Comparison of ENCODE assay signal across 19 mouse cellular contexts in genomic region chr8:103985640-103986039, GRCm38 (mm10).
DNase-seq lines count a peak whose midpoint lies in the region; ATAC-seq and TF ChIP-seq lines count a peak whose summit lies in the region.
"Had no signal": no experiment of that assay in that cellular context is flagged by ENCODE, and none has a peak within 500 bp of the region (broad histone marks: within the 10 kb centered on the region; RNA-seq: fewer than 3 reads in every experiment).

No protein-coding gene starts in this region.

- no peak for ATAC-seq in forebrain, embryonic 11.5 days (replicated peaks; ENCODE audit: low FRiP score)
- ATAC-seq in forebrain, embryonic 12.5 days (ENCODE audit: low FRiP score), result no peak
- ATAC-seq in lung, embryonic 14.5 days (ENCODE audit: insufficient read depth), result no peak
- ATAC-seq in lung, postnatal 0 days, result no peak
- ATAC-seq: forebrain, embryonic 13.5 days; forebrain, postnatal 0 days had no signal

- 94% methylated on average over 2 of the region's 2 CpGs for WGBS in forebrain, embryonic 11.5 days
- WGBS in forebrain, embryonic 12.5 days, result 97% methylated on average over 2 of the region's 2 CpGs
- 85% methylated on average over 2 of the region's 2 CpGs for WGBS in lung, embryonic 14.5 days
- WGBS in lung, postnatal 0 days, result 83% methylated on average over 2 of the region's 2 CpGs

- peak; percentile 30 for TF ChIP-seq CTCF in layer of hippocampus, adult 2 months (conservative IDR thresholded peaks at IDR 0.05)
- no peak for TF ChIP-seq CTCF in lung, embryonic 14.5 days (IDR thresholded peaks at IDR 0.05; ENCODE audit: low read depth)
- TF ChIP-seq CTCF in lung, postnatal 0 days (IDR thresholded peaks at IDR 0.05), result no peak

- no peak overlapping the region for H3K4me2 ChIP-seq in forebrain, embryonic 11.5 days (ENCODE audit: low read depth, low read length, severe bottlenecking)
- H3K4me2 ChIP-seq in forebrain, embryonic 12.5 days, result no peak overlapping the region
- H3K4me2 ChIP-seq in lung, embryonic 14.5 days, result no peak overlapping the region
- no peak overlapping the region for H3K4me2 ChIP-seq in lung, postnatal 0 days (replicated peaks; ENCODE audit: low read depth, low read length)
- H3K4me2 ChIP-seq: embryonic facial prominence, embryonic 12.5 days; forebrain, embryonic 13.5 days; heart, embryonic 12.5 days; hindbrain, embryonic 15.5 days had no signal

- H3K4me1 ChIP-seq in forebrain, embryonic 11.5 days (replicated peaks; ENCODE audit: control insufficient read depth, insufficient read depth, low read length), result no peaks in the 10 kb centered on the region
- no peaks in the 10 kb centered on the region; the same call in 1 of the 2 replicates for H3K4me1 ChIP-seq in forebrain, embryonic 12.5 days
- H3K4me1 ChIP-seq in lung, embryonic 14.5 days (ENCODE audit: insufficient read depth), result no peaks in the 10 kb centered on the region
- H3K4me1 ChIP-seq in lung, postnatal 0 days (ENCODE audit: insufficient read depth, low read depth, low read length), result no peaks in the 10 kb centered on the region
- H3K4me1 ChIP-seq: embryonic facial prominence, embryonic 12.5 days; heart, embryonic 12.5 days; hindbrain, embryonic 15.5 days had no signal

- no peaks in the 10 kb centered on the region for H3K27me3 ChIP-seq in forebrain, embryonic 11.5 days (ENCODE audit: control insufficient read depth, insufficient read depth, low read length)
- H3K27me3 ChIP-seq in forebrain, embryonic 12.5 days, result no peaks in the 10 kb centered on the region
- H3K27me3 ChIP-seq in lung, embryonic 14.5 days (ENCODE audit: insufficient read depth, low read length), result no peaks in the 10 kb centered on the region
- H3K27me3 ChIP-seq in lung, postnatal 0 days (replicated peaks; ENCODE audit: insufficient read depth, low read length), result no peaks in the 10 kb centered on the region
- H3K27me3 ChIP-seq: embryonic facial prominence, embryonic 12.5 days; forebrain, embryonic 13.5 days; heart, embryonic 12.5 days; hindbrain, embryonic 15.5 days had no signal

- peak; percentile 27 for DNase-seq in forebrain, embryonic 11.5 days (ENCODE audit: low spot score)
- DNase-seq in layer of hippocampus, adult 2 months (ENCODE audit: low spot score in 2 of 2), result no peak
- no peak for DNase-seq in layer of hippocampus, adult 11-12 months (ENCODE audit: low spot score)
- peak; percentile 28 for DNase-seq in lung, embryonic 14.5 days
- no peak for DNase-seq in lung, postnatal 0 days (ENCODE audit: low spot score)
- no peak for DNase-seq in right cerebral cortex, adult 2 months (ENCODE audit: low spot score in 2 of 2)
- DNase-seq: adrenal gland, postnatal 10 days; cerebellum, adult 11-12 months; cerebellum, adult 9-10 months; cerebellum, postnatal 25 days; forebrain, postnatal 0 days; gastrocnemius, adult 2 months; gastrocnemius, postnatal 25 days; heart, postnatal 36 days had no signal

- no peak overlapping the region for H3K9ac ChIP-seq in forebrain, embryonic 11.5 days (ENCODE audit: low read length)
- H3K9ac ChIP-seq in forebrain, embryonic 12.5 days, result no peak overlapping the region
- no peak overlapping the region for H3K9ac ChIP-seq in lung, embryonic 14.5 days
- no peak overlapping the region for H3K9ac ChIP-seq in lung, postnatal 0 days (replicated peaks; ENCODE audit: low read depth)
- H3K9ac ChIP-seq: embryonic facial prominence, embryonic 12.5 days; forebrain, embryonic 13.5 days; forebrain, postnatal 0 days; heart, embryonic 12.5 days; hindbrain, embryonic 15.5 days had no signal

- no peaks in the 10 kb centered on the region for H3K36me3 ChIP-seq in forebrain, embryonic 11.5 days (ENCODE audit: control insufficient read depth, insufficient read depth, low read length)
- H3K36me3 ChIP-seq in forebrain, embryonic 12.5 days (replicated peaks), result no peaks in the 10 kb centered on the region
- H3K36me3 ChIP-seq in lung, embryonic 14.5 days (ENCODE audit: insufficient read depth), result no peaks in the 10 kb centered on the region
- H3K36me3 ChIP-seq in lung, postnatal 0 days (ENCODE audit: insufficient read depth, low read length), result no peaks in the 10 kb centered on the region
- H3K36me3 ChIP-seq: embryonic facial prominence, embryonic 12.5 days; heart, embryonic 12.5 days; hindbrain, embryonic 15.5 days had no signal

- no peak for TF ChIP-seq EP300 in lung, postnatal 0 days (IDR thresholded peaks at IDR 0.05)

- H3K27ac ChIP-seq in forebrain, embryonic 11.5 days (ENCODE audit: low read depth, low read length), result no peak overlapping the region
- H3K27ac ChIP-seq in forebrain, embryonic 12.5 days, result no peak overlapping the region
- no peak overlapping the region for H3K27ac ChIP-seq in layer of hippocampus, adult 2 months
- no peak overlapping the region for H3K27ac ChIP-seq in lung, embryonic 14.5 days (ENCODE audit: low read depth)
- H3K27ac ChIP-seq in lung, postnatal 0 days (ENCODE audit: low read length), result no peak overlapping the region
- H3K27ac ChIP-seq: embryonic facial prominence, embryonic 12.5 days; forebrain, embryonic 13.5 days; gastrocnemius, adult 2 months; hindbrain, embryonic 15.5 days had no signal

- no peak overlapping the region for H3K4me3 ChIP-seq in forebrain, embryonic 11.5 days (ENCODE audit: low read depth, low read length)
- H3K4me3 ChIP-seq in forebrain, embryonic 12.5 days (replicated peaks), result no peak overlapping the region
- H3K4me3 ChIP-seq in layer of hippocampus, adult 2 months, result no peak overlapping the region
- H3K4me3 ChIP-seq in lung, embryonic 14.5 days (ENCODE audit: low read depth, low read length), result no peak overlapping the region
- no peak overlapping the region for H3K4me3 ChIP-seq in lung, postnatal 0 days (ENCODE audit: low read depth, low read length)
- H3K4me3 ChIP-seq: embryonic facial prominence, embryonic 12.5 days; forebrain, embryonic 13.5 days; gastrocnemius, adult 2 months; heart, embryonic 12.5 days; hindbrain, embryonic 15.5 days had no signal

- H3K9me3 ChIP-seq in forebrain, embryonic 11.5 days (ENCODE audit: control insufficient read depth, low read length), result no peaks in the 10 kb centered on the region
- H3K9me3 ChIP-seq in forebrain, embryonic 12.5 days, result no peaks in the 10 kb centered on the region
- H3K9me3 ChIP-seq in lung, embryonic 14.5 days (ENCODE audit: low read depth, low read length), result no peaks in the 10 kb centered on the region
- no peaks in the 10 kb centered on the region for H3K9me3 ChIP-seq in lung, postnatal 0 days (ENCODE audit: low read length)
- H3K9me3 ChIP-seq: embryonic facial prominence, embryonic 12.5 days; forebrain, embryonic 13.5 days; hindbrain, embryonic 15.5 days had no signal

Comparison
In these comparisons a context has a peak if more than half of its experiments do, and no peak if none do; other contexts are left out.
1. DNase-seq: peak in forebrain, embryonic 11.5 days (single experiment) and lung, embryonic 14.5 days (single experiment); none in layer of hippocampus, adult 2 months (0 of 2), layer of hippocampus, adult 11-12 months (single experiment), lung, postnatal 0 days (single experiment) and right cerebral cortex, adult 2 months (0 of 2).